In the genomic region with DNA sequence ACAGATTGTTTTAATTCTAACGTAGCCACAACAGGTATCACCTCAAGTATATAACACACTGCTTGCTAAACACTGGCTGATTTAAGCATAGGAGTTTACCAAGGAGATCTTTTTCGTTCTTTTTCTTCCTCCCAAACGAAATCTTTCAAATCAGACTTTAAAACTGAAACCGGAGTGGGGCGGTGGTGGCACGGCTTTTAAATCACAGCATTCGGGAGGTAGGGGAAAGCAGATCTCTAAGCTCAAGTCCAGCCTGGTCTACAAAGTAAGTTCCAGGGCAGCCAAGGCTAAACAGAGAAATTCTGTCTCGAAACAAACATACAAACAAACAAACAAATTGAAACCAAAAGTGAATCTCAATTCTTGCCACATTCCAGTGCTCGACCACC, we compare ENCODE assay signal across 8 mouse cellular contexts. TPM values are rescaled to one million over a fixed set of nuclear protein-coding genes. Genes with fewer than 3 reads are reported as not detected.
DNase-seq lines count a peak whose midpoint lies in the region; ATAC-seq and TF ChIP-seq lines count a peak whose summit lies in the region.

No protein-coding gene starts in this region.

- H3K4me1 ChIP-seq in liver, adult 2 months (ENCODE audit: control insufficient read depth, insufficient read depth, low read length) = peaks cover 36% of the 10 kb centered on the region
- no peaks in the 10 kb centered on the region for H3K4me1 ChIP-seq in embryonic facial prominence, embryonic 11.5 days (ENCODE audit: control insufficient read depth, insufficient read depth, low read length)
- H3K4me1 ChIP-seq in intestine, embryonic 16.5 days (ENCODE audit: control insufficient read depth, insufficient read depth, low read length) = peaks cover 24% of the 10 kb centered on the region; the same call in 1 of the 2 replicates
- H3K4me1 ChIP-seq in neural tube, embryonic 14.5 days (ENCODE audit: control insufficient read depth, insufficient read depth, low read length) = peaks cover 13% of the 10 kb centered on the region; the same call in 1 of the 2 replicates

- H3K36me3 ChIP-seq in liver, adult 2 months (ENCODE audit: control insufficient read depth, insufficient read depth, low read length) = no peaks in the 10 kb centered on the region
- no peaks in the 10 kb centered on the region for H3K36me3 ChIP-seq in embryonic facial prominence, embryonic 11.5 days (replicated peaks; ENCODE audit: control insufficient read depth, insufficient read depth, low read depth, low read length)
- no peaks in the 10 kb centered on the region for H3K36me3 ChIP-seq in intestine, embryonic 16.5 days (ENCODE audit: control insufficient read depth, insufficient read depth, low read length)
- no peaks in the 10 kb centered on the region for H3K36me3 ChIP-seq in neural tube, embryonic 14.5 days (ENCODE audit: control insufficient read depth, insufficient read depth, low read length)

- H3K9ac ChIP-seq in liver, adult 2 months (ENCODE audit: low read depth, low read length) = peak overlapping the region; percentile 98
- peak overlapping the region; percentile 81 for H3K9ac ChIP-seq in embryonic facial prominence, embryonic 11.5 days (replicated peaks; ENCODE audit: low read length)
- peak overlapping the region; percentile 95 for H3K9ac ChIP-seq in intestine, embryonic 16.5 days (ENCODE audit: low read depth, low read length)
- peak overlapping the region; percentile 76 for H3K9ac ChIP-seq in neural tube, embryonic 14.5 days (replicated peaks; ENCODE audit: low read depth, low read length)

- H3K27me3 ChIP-seq in liver, adult 2 months (ENCODE audit: control insufficient read depth, insufficient read depth, low read length) = no peaks in the 10 kb centered on the region
- H3K27me3 ChIP-seq in embryonic facial prominence, embryonic 11.5 days (ENCODE audit: control insufficient read depth, insufficient read depth, low read length) = no peaks in the 10 kb centered on the region
- no peaks in the 10 kb centered on the region for H3K27me3 ChIP-seq in intestine, embryonic 16.5 days (replicated peaks; ENCODE audit: control insufficient read depth, insufficient read depth, low read length)
- H3K27me3 ChIP-seq in neural tube, embryonic 14.5 days (ENCODE audit: control insufficient read depth, insufficient read depth, low read length) = no peaks in the 10 kb centered on the region

- no peak for ATAC-seq in embryonic facial prominence, embryonic 11.5 days (replicated peaks; ENCODE audit: insufficient number of reproducible peaks, low FRiP score, low TSS enrichment, low read depth)
- ATAC-seq in intestine, embryonic 16.5 days = no peak
- no peak for ATAC-seq in neural tube, embryonic 14.5 days (ENCODE audit: low read depth)

- no peak for TF ChIP-seq POLR2A in liver, adult 2 months (IDR thresholded peaks at IDR 0.05; ENCODE audit: extremely low read depth, insufficient read depth, low read length)

- no peaks in the 10 kb centered on the region for H3K9me3 ChIP-seq in embryonic facial prominence, embryonic 11.5 days (replicated peaks; ENCODE audit: control insufficient read depth, low read length)
- H3K9me3 ChIP-seq in intestine, embryonic 16.5 days (ENCODE audit: control insufficient read depth, low read length) = no peaks in the 10 kb centered on the region
- no peaks in the 10 kb centered on the region for H3K9me3 ChIP-seq in neural tube, embryonic 14.5 days (ENCODE audit: control insufficient read depth, low read length)

- H3K4me2 ChIP-seq in embryonic facial prominence, embryonic 11.5 days (ENCODE audit: low read depth, low read length) = peak overlapping the region; percentile 72
- H3K4me2 ChIP-seq in intestine, embryonic 16.5 days (ENCODE audit: low read depth, low read length) = peak overlapping the region; percentile 74
- peak overlapping the region; percentile 88 for H3K4me2 ChIP-seq in neural tube, embryonic 14.5 days (ENCODE audit: low read depth, low read length)

- peaks cover 27% of the 10 kb centered on the region for H3K79me2 ChIP-seq in liver, adult 2 months (ENCODE audit: control insufficient read depth, insufficient read depth, low read length)

- no peak for TF ChIP-seq CTCF in liver, adult 2 months (IDR thresholded peaks at IDR 0.05; ENCODE audit: low read depth, low read length)

- H3K4me3 ChIP-seq in liver, adult 2 months (ENCODE audit: insufficient read depth, low read depth, low read length) = peak overlapping the region; percentile 91
- H3K4me3 ChIP-seq in embryonic facial prominence, embryonic 11.5 days (ENCODE audit: low read depth, low read length) = peak overlapping the region; percentile 78
- peak overlapping the region; percentile 97 for H3K4me3 ChIP-seq in intestine, embryonic 16.5 days (ENCODE audit: low read length)
- H3K4me3 ChIP-seq in neural tube, embryonic 14.5 days (ENCODE audit: low read depth, low read length) = peak overlapping the region; percentile 88

- whole genome bisulfite sequencing in liver, adult 2 months = 0% methylated on average over 9 of the region's 9 CpGs
- WGBS in embryonic facial prominence, embryonic 11.5 days = 9% methylated on average over 9 of the region's 9 CpGs
- WGBS in intestine, embryonic 16.5 days = 11% methylated on average over 9 of the region's 9 CpGs
- WGBS in neural tube, embryonic 14.5 days = 7% methylated on average over 9 of the region's 9 CpGs

- DNase-seq in liver, adult 2 months (ENCODE audit: extremely low read depth, low read depth, low spot score) = no peak
- no peak for DNase-seq in liver
- DNase-seq in embryonic facial prominence, embryonic 11.5 days (ENCODE audit: low spot score) = no peak
- DNase-seq in layer of hippocampus, postnatal 25 days (ENCODE audit: extremely low spot score in 1 of 2, low spot score in 1 of 2) = no peak
- DNase-seq in ovary, postnatal 36 days (ENCODE audit: low spot score) = no peak
- no peak for DNase-seq in thymus, postnatal 10 days (ENCODE audit: low spot score in 2 of 2)

- H3K27ac ChIP-seq in liver, adult 2 months (replicated peaks; ENCODE audit: insufficient read depth, low read depth, low read length) = peak overlapping the region; percentile 81
- H3K27ac ChIP-seq in embryonic facial prominence, embryonic 11.5 days (replicated peaks; ENCODE audit: low read depth, low read length) = peak overlapping the region; percentile 42
- peak overlapping the region; percentile 94 for H3K27ac ChIP-seq in intestine, embryonic 16.5 days (ENCODE audit: low read length)
- H3K27ac ChIP-seq in neural tube, embryonic 14.5 days (ENCODE audit: low read depth, low read length) = peak overlapping the region; percentile 80; the same call in 1 of the 2 replicates

RNA-seq across cellular contexts. Expression of gene Zc3h7a, which starts 1.1 kb away (rescaled TPM):
- 45.2 and 56.8 TPM in 2 replicates for total RNA-seq in liver, adult 2 months (2014; rRNA removed)
- 17.7 and 25.3 TPM in 2 replicates for polyA plus RNA-seq in liver, adult 2 months (2012; rRNA removed)
- 90.0 and 98.5 TPM in 2 replicates for polyA plus RNA-seq in embryonic facial prominence, embryonic 11.5 days (2014; fragmentation: Nextera tagmentation; extraction: Ambion mirVana)
- polyA plus RNA-seq in intestine, embryonic 16.5 days (2015; fragmentation: Nextera tagmentation; extraction: Ambion mirVana) = 79.3 and 83.6 TPM in 2 replicates
- polyA plus RNA-seq in neural tube, embryonic 14.5 days (2014; fragmentation: Nextera tagmentation; extraction: Ambion mirVana) = 87.0 and 93.7 TPM in 2 replicates
- 10 to 100 TPM; 58.0 to 80.6 TPM for total RNA-seq in layer of hippocampus, postnatal 25 days (2021)

RNA-seq across cellular contexts. Expression of gene Rsl1d1, which starts 28.0 kb away (rescaled TPM):
- 25.0 and 28.7 TPM in 2 replicates for total RNA-seq in liver, adult 2 months (2014; rRNA removed)
- 4.2 and 4.5 TPM in 2 replicates for polyA plus RNA-seq in liver, adult 2 months (2012; rRNA removed)
- 285 and 309 TPM in 2 replicates for polyA plus RNA-seq in embryonic facial prominence, embryonic 11.5 days (2014; fragmentation: Nextera tagmentation; extraction: Ambion mirVana)
- 150 and 170 TPM in 2 replicates for polyA plus RNA-seq in intestine, embryonic 16.5 days (2015; fragmentation: Nextera tagmentation; extraction: Ambion mirVana)
- polyA plus RNA-seq in neural tube, embryonic 14.5 days (2014; fragmentation: Nextera tagmentation; extraction: Ambion mirVana) = 141 and 154 TPM in 2 replicates
- total RNA-seq in layer of hippocampus, postnatal 25 days (2021) = 10 to 100 TPM; 54.1 to 55.0 TPM

RNA-seq across cellular contexts. Expression of gene Txndc11, which starts 40.6 kb away (rescaled TPM):
- total RNA-seq in liver, adult 2 months (2014; rRNA removed) = 12.1 and 12.4 TPM in 2 replicates
- polyA plus RNA-seq in liver, adult 2 months (2012; rRNA removed) = 23.6 and 26.5 TPM in 2 replicates
- 33.6 and 33.9 TPM in 2 replicates for polyA plus RNA-seq in embryonic facial prominence, embryonic 11.5 days (2014; fragmentation: Nextera tagmentation; extraction: Ambion mirVana)
- polyA plus RNA-seq in intestine, embryonic 16.5 days (2015; fragmentation: Nextera tagmentation; extraction: Ambion mirVana) = 31.6 and 33.9 TPM in 2 replicates
- polyA plus RNA-seq in neural tube, embryonic 14.5 days (2014; fragmentation: Nextera tagmentation; extraction: Ambion mirVana) = 33.0 and 33.1 TPM in 2 replicates
- total RNA-seq in layer of hippocampus, postnatal 25 days (2021) = 10 to 100 TPM; 27.3 to 31.5 TPM

Comparison
In these comparisons a context has a peak if more than half of its experiments do, and no peak if none do; other contexts are left out.
1. H3K27ac ChIP-seq: peak in every context shown above with its lines; median percentile 94 in intestine, embryonic 16.5 days; 81 in liver, adult 2 months; 80 in neural tube, embryonic 14.5 days; 42 in embryonic facial prominence, embryonic 11.5 days.
2. RNA of gene Rsl1d1, which starts 28.0 kb away (polyA plus RNA-seq): 285 to 309 TPM in embryonic facial prominence, embryonic 11.5 days, 150 to 170 TPM in intestine, embryonic 16.5 days and 141 to 154 TPM in neural tube, embryonic 14.5 days; 4.2 to 4.5 TPM in liver, adult 2 months; every median in the first group is over 10 times any median in the second.
3. Peak in every context shown above with its lines, with median percentiles within 50 percentile points of each other: H3K4me3 ChIP-seq, H3K9ac ChIP-seq and H3K4me2 ChIP-seq.